Mouse (Mus musculus): ENCODE results near the gene Asna1.
A peak's percentile ranks its signal among the peaks of the same experiment; 100 is the strongest.

The Asna1 gene

GRCm38 (mm10) chr8:85025098-85025932, at the start of gene Asna1:
Gene Asna1, minus strand, starts transcription at chr8:85025281.
- peak; percentile 92 for DNase-seq (ENCODE audit: low spot score)

GRCm38 (mm10) chr8:85074617-85075016, 49.5 kb upstream of the Asna1 start:
- DNase-seq (ENCODE audit: low spot score), result no peak

- DNase-seq (ENCODE audit: low spot score), result no peak
Measured at GRCm38 (mm10) chr8:85074167-85074566, 49.1 kb upstream of the Asna1 start.

GRCm38 (mm10) chr8:85073041-85073612, 48.0 kb upstream of the Asna1 start:
- DNase-seq (ENCODE audit: low spot score), result no peak

- no peak for DNase-seq (ENCODE audit: low spot score)
Measured at GRCm38 (mm10) chr8:85072364-85072929, 47.4 kb upstream of the Asna1 start.

- DNase-seq (ENCODE audit: low spot score), result peak; percentile 93
Measured at GRCm38 (mm10) chr8:85071514-85072281, 46.6 kb upstream of the Asna1 start, which contains the start of gene Dhps. Gene Dhps, plus strand, starts transcription at chr8:85071757.

- DNase-seq (ENCODE audit: low spot score), result peak; percentile 28
Measured at GRCm38 (mm10) chr8:85071041-85071440, 46.0 kb upstream of the Asna1 start.

GRCm38 (mm10) chr8:85067982-85068381, 42.9 kb upstream of the Asna1 start, which contains the start of gene Gm5741:
Gene Gm5741, minus strand, starts transcription at chr8:85067982.
- DNase-seq (ENCODE audit: low spot score), result no peak

- DNase-seq (ENCODE audit: low spot score), result no peak
Measured at GRCm38 (mm10) chr8:85067155-85067554, 42.1 kb upstream of the Asna1 start.

- DNase-seq (ENCODE audit: low spot score), result no peak
Measured at GRCm38 (mm10) chr8:85065213-85065612, 40.1 kb upstream of the Asna1 start.

- DNase-seq (ENCODE audit: low spot score), result no peak
Measured at GRCm38 (mm10) chr8:85062603-85063002, 37.5 kb upstream of the Asna1 start.

- DNase-seq (ENCODE audit: low spot score), result peak; percentile 96
Measured at GRCm38 (mm10) chr8:85059879-85060616, 35.0 kb upstream of the Asna1 start, which contains the start of gene Fbxw9. Gene Fbxw9, plus strand, starts transcription at chr8:85060055.

GRCm38 (mm10) chr8:85057367-85057766, 32.3 kb upstream of the Asna1 start:
- no peak for DNase-seq (ENCODE audit: low spot score)

GRCm38 (mm10) chr8:85043619-85044018, 18.5 kb upstream of the Asna1 start:
- no peak for DNase-seq (ENCODE audit: low spot score)

GRCm38 (mm10) chr8:85037681-85038531, 12.8 kb upstream of the Asna1 start:
- DNase-seq (ENCODE audit: low spot score), result peak; percentile 49

- peak; percentile 66 for DNase-seq (ENCODE audit: low spot score)
Measured at GRCm38 (mm10) chr8:85037366-85037680, 12.2 kb upstream of the Asna1 start.

- DNase-seq (ENCODE audit: low spot score), result peak; percentile 94
Measured at GRCm38 (mm10) chr8:85036718-85037365, 11.8 kb upstream of the Asna1 start, which contains the start of gene Tnpo2. Gene Tnpo2, plus strand, starts transcription at chr8:85036915.

GRCm38 (mm10) chr8:85036381-85036717, 11.3 kb upstream of the Asna1 start:
- no peak for DNase-seq (ENCODE audit: low spot score)

- no peak for DNase-seq (ENCODE audit: low spot score)
Measured at GRCm38 (mm10) chr8:85035728-85036310, 10.7 kb upstream of the Asna1 start.

Data from retina, embryonic 14.5 days (tissue).